17 mouse cellular contexts compared by ENCODE assay signal in the genomic region with DNA sequence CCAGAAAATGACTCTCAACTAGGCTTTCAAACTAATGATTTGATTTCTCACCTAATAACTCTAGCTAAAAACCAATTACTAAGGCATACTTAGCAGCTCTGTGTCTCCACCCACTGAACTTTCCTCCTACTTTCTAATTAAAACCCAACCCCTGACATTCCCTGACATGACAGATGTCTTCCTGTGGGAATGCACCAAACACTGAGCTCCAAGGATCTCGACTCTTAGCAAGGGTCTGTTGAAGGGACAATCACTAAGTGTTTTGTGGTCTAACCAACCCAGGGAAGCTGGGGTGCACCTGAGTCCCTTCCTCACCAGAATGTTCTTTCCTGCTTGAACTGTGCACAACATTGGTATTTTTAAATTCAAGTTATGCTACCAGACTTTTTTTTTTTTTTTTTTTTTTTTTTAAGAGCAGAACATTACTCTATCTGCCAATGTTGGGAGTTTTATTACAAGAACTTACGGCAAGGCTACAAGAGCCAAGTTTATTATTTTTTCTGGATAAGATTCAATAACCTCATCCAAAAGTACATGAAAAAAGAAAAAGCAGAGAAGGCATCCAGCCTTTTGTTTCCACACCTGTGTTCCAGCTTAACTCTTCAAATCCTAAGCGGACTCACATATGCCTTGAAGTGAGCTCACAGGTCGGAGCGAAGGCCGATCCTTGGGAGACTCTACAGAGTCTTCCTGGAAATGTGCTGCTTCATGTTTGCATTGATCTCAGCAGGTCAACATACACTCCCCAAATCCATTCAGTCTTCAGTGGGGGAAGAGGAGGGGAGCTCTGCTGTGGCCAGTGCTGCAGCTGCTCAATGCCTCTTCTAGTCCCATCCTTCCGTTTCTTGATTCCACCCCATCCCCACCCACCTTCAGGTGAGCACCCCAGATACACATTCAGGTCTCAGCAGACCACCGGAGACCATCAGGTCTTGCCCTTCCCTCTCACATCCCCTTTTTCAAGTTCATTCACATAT.
DNase-seq lines count a peak whose midpoint lies in the region; ATAC-seq and TF ChIP-seq lines count a peak whose summit lies in the region.
"Had no signal": no experiment of that assay in that cellular context is flagged by ENCODE, and none has a peak within 500 bp of the region (broad histone marks: within the 10 kb centered on the region; RNA-seq: fewer than 3 reads in every experiment).

No protein-coding gene starts in this region.

- H3K4me3 ChIP-seq in gastrocnemius, adult 2 months: 0 out of 2 replicates have a peak overlapping the region, but pooled peaks have one; percentile 18
- no peak overlapping the region for H3K4me3 ChIP-seq in midbrain, embryonic 11.5 days (ENCODE audit: low read depth, low read length)
- no peak overlapping the region for H3K4me3 ChIP-seq in midbrain, embryonic 14.5 days (replicated peaks; ENCODE audit: low read depth, low read length)
- H3K4me3 ChIP-seq in kidney, embryonic 14.5 days (ENCODE audit: low read length): no peak overlapping the region
- H3K4me3 ChIP-seq: megakaryocyte, embryonic 14.5 days had no signal

- intact Hi-C loops in gastrocnemius, adult 2 months (cut with DNase I): loop anchor here (10.0 kb wide), 1 partner anchor 165 kb away; no protein-coding TSS in a partner anchor

- H3K9me3 ChIP-seq in midbrain, embryonic 11.5 days (ENCODE audit: control insufficient read depth, low read length): no peaks in the 10 kb centered on the region
- H3K9me3 ChIP-seq in midbrain, embryonic 14.5 days (ENCODE audit: control insufficient read depth, low read length): no peaks in the 10 kb centered on the region
- no peaks in the 10 kb centered on the region for H3K9me3 ChIP-seq in kidney, embryonic 14.5 days (ENCODE audit: control insufficient read depth, low read length)
- H3K9me3 ChIP-seq: megakaryocyte, embryonic 14.5 days had no signal

- no peaks in the 10 kb centered on the region for H3K27me3 ChIP-seq in midbrain, embryonic 11.5 days (ENCODE audit: control insufficient read depth, insufficient read depth, low read length)
- no peaks in the 10 kb centered on the region for H3K27me3 ChIP-seq in midbrain, embryonic 14.5 days (ENCODE audit: control insufficient read depth, insufficient read depth, low read length)
- no peaks in the 10 kb centered on the region for H3K27me3 ChIP-seq in kidney, embryonic 14.5 days (ENCODE audit: control insufficient read depth, insufficient read depth, low read length)

- no peak for DNase-seq in gastrocnemius, adult 2 months
- no peak for DNase-seq in gastrocnemius, adult 18-20 months (ENCODE audit: low spot score)
- peak; percentile 41 for DNase-seq in midbrain, embryonic 11.5 days (ENCODE audit: low spot score, missing footprints)
- DNase-seq in midbrain, embryonic 14.5 days: no peak
- DNase-seq in skeletal muscle tissue, adult 2 months (ENCODE audit: low read depth, low spot score): peak; percentile 61
- DNase-seq in spleen, postnatal 10 days (ENCODE audit: low spot score in 2 of 2): no peak
- DNase-seq in urinary bladder, postnatal 4 days (ENCODE audit: low spot score in 2 of 2): no peak
- DNase-seq: adrenal gland, postnatal 10 days; cerebellum, postnatal 10 days; forebrain, postnatal 0 days; gastrocnemius, postnatal 14 days; retina, postnatal 1 day; spleen, adult 18-20 months had no signal

- peak overlapping the region; percentile 79 for H3K27ac ChIP-seq in gastrocnemius, adult 2 months
- H3K27ac ChIP-seq in midbrain, embryonic 11.5 days (ENCODE audit: low read depth, low read length): no peak overlapping the region
- no peak overlapping the region for H3K27ac ChIP-seq in midbrain, embryonic 14.5 days (replicated peaks; ENCODE audit: low read depth, low read length)
- H3K27ac ChIP-seq in kidney, embryonic 14.5 days (ENCODE audit: low read depth, low read length): peak overlapping the region; percentile 71; the same call in 1 of the 2 replicates

- WGBS in midbrain, embryonic 11.5 days: 89% methylated on average over 8 of the region's 8 CpGs
- WGBS in midbrain, embryonic 14.5 days: 91% methylated on average over 8 of the region's 8 CpGs
- WGBS in kidney, embryonic 14.5 days: 64% methylated on average over 8 of the region's 8 CpGs

- H3K4me1 ChIP-seq in midbrain, embryonic 11.5 days (ENCODE audit: control insufficient read depth, insufficient read depth, low read length): peaks cover 4% of the 10 kb centered on the region
- no peaks in the 10 kb centered on the region for H3K4me1 ChIP-seq in midbrain, embryonic 14.5 days (ENCODE audit: control insufficient read depth, insufficient read depth, low read length)
- peaks cover 27% of the 10 kb centered on the region for H3K4me1 ChIP-seq in kidney, embryonic 14.5 days (ENCODE audit: control insufficient read depth, insufficient read depth, low read length)
- H3K4me1 ChIP-seq: megakaryocyte, embryonic 14.5 days had no signal

- no peak overlapping the region for H3K9ac ChIP-seq in midbrain, embryonic 11.5 days (ENCODE audit: low read length)
- no peak overlapping the region for H3K9ac ChIP-seq in midbrain, embryonic 14.5 days (replicated peaks; ENCODE audit: low read length)
- no peak overlapping the region for H3K9ac ChIP-seq in kidney, embryonic 14.5 days (ENCODE audit: low read depth, low read length)
- H3K9ac ChIP-seq: forebrain, postnatal 0 days had no signal

- no peak for TF ChIP-seq CTCF in gastrocnemius, adult 2 months (IDR thresholded peaks at IDR 0.05)

- no peaks in the 10 kb centered on the region for H3K36me3 ChIP-seq in midbrain, embryonic 11.5 days (ENCODE audit: control insufficient read depth, insufficient read depth, low read length)
- no peaks in the 10 kb centered on the region for H3K36me3 ChIP-seq in midbrain, embryonic 14.5 days (ENCODE audit: control insufficient read depth, insufficient read depth, low read length)
- H3K36me3 ChIP-seq in kidney, embryonic 14.5 days (ENCODE audit: control insufficient read depth, insufficient read depth, low read length): no peaks in the 10 kb centered on the region

- no peak for ATAC-seq in midbrain, embryonic 11.5 days (ENCODE audit: low FRiP score)
- no peak for ATAC-seq in midbrain, embryonic 14.5 days (ENCODE audit: low FRiP score, low TSS enrichment)
- ATAC-seq in kidney, embryonic 14.5 days (ENCODE audit: low FRiP score, low TSS enrichment): peak; percentile 45; the same call in 1 of the 2 replicates
- ATAC-seq: forebrain, postnatal 0 days; inflammation-experienced regulatory T-cells, adult 6 months had no signal

- no peak overlapping the region for H3K4me2 ChIP-seq in midbrain, embryonic 11.5 days
- H3K4me2 ChIP-seq in midbrain, embryonic 14.5 days (ENCODE audit: low read length): no peak overlapping the region
- H3K4me2 ChIP-seq in kidney, embryonic 14.5 days (replicated peaks; ENCODE audit: low read depth, low read length): no peak overlapping the region
- H3K4me2 ChIP-seq: liver, embryonic 11.5 days had no signal

Comparison
In these comparisons a context has a peak if more than half of its experiments do, and no peak if none do; other contexts are left out.
1. DNase-seq: peak in midbrain, embryonic 11.5 days (single experiment) and skeletal muscle tissue, adult 2 months (single experiment); none in gastrocnemius, adult 2 months (single experiment), gastrocnemius, adult 18-20 months (single experiment), midbrain, embryonic 14.5 days (single experiment), spleen, postnatal 10 days (0 of 2) and urinary bladder, postnatal 4 days (0 of 2).
2. H3K27ac ChIP-seq: peak in gastrocnemius, adult 2 months (single experiment) and kidney, embryonic 14.5 days (single experiment); none in midbrain, embryonic 11.5 days (single experiment) and midbrain, embryonic 14.5 days (single experiment).